Mouse (Mus musculus) cerebellum, adult 9-11 months (tissue): Measurements from ENCODE around the gene Hcar1.

Experiments used
- DNase-seq: peaks from one replicate; pipeline ENCODE4 v3.0.0; 2022

Gene Hcar1

GRCm38 (mm10) chr5:123879928-123880327 is at the start of gene Hcar1:
TSS of gene Hcar1 (minus strand) at chr5:123880020.
- DNase-seq = no peak

GRCm38 (mm10) chr5:123927118-123927517 is 47.3 kb upstream of the Hcar1 start, which contains the start of gene Gm43518:
TSS of gene Gm43518 (plus strand) at chr5:123927418.
- DNase-seq = no peak

- DNase-seq = no peak
Observed at GRCm38 (mm10) chr5:123922112-123922511, 42.3 kb upstream of the Hcar1 start.

- no peak for DNase-seq
Observed at GRCm38 (mm10) chr5:123914852-123915251, 35.0 kb upstream of the Hcar1 start.

GRCm38 (mm10) chr5:123907631-123907977 is 27.8 kb upstream of the Hcar1 start:
- no peak for DNase-seq

- DNase-seq = peak; percentile 98
Observed at GRCm38 (mm10) chr5:123906976-123907630, 27.3 kb upstream of the Hcar1 start, which contains the start of gene Denr. TSS of gene Denr (plus strand) at chr5:123907175.

DNA sequence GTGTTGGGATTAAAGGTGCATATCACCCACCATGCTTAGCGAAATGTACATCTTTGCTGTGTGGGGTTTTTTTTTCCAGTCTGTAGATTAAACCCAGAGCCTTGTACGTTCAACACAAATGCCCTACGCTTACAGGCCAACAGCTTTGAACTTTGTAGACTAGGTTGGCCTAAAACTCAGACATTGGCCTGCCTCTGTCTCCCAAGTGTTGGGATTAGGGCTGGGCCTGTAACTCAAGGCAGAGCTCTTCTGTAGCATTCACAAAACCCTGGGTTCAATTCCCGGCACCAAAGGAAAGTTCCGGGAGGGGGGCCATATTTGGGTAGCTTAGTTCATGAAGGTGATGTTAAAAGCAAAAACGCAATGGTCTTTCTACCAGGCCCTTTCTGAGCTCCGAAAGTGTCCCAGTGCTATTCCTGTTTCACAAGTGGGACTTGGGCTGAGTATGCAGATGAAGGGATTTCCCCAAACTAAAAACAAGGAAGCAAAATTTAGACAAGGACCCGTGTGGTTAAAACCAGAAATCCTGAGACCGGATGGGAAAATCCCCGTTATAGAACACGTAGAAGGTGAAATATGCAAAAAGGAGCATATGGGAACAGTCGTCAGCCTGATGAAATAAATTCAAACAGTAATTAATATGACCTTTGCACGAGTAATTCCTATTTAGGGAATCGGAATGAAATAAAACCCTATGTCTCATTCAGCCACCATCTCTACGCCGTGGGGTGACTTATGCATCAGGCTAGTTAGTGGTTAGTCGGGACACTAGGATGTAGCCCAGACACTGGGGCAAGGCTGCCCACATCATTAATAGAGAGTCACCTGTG is 26.5 kb upstream of the Hcar1 start:
- peak; percentile 32 for DNase-seq

- DNase-seq = no peak
Observed at GRCm38 (mm10) chr5:123904059-123904672, 24.3 kb upstream of the Hcar1 start.

DNA sequence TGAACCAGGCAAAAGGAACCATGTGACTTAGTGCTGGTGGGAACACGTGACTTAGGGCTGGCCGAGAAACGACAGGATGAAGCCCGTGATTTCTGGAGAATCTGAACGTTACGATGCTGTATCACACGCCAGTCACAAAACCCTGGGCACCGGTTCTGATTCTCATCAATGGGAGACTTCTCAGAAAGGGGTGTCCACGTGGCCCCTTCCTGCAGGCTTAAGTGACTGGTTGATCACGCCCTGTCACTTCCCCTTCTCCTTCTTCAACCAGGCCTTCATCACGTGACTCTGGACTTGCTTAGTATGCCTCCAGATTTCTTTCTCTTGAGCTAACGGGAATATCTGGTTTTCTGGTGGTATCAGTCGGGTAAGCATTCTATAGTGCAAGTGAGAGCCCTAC is 17.5 kb upstream of the Hcar1 start:
- DNase-seq = no peak

GRCm38 (mm10) chr5:123896395-123896794 is 16.6 kb upstream of the Hcar1 start:
- no peak for DNase-seq

- DNase-seq = no peak
Observed at GRCm38 (mm10) chr5:123893520-123893919, 13.7 kb upstream of the Hcar1 start.

- no peak for DNase-seq
Observed at GRCm38 (mm10) chr5:123891669-123892068, 11.8 kb upstream of the Hcar1 start.

DNA sequence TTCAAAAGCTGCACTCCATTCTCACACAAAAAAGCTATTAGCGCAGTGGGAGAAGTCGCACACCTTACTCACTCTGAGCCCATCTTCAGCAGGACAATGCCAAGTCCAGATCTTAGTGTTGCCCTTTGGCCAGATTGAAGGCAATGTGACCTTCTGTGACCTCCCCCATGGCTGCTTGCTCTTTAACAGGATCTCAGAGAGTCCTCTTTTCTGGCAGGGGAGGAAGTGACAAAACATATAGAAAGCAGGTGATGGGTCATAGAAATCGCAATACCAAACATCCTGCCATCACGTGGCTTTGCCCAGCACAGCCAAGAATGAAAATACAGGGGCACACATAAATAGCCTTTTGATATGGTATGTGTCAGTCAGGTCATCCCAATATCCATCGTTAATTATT is 11.2 kb upstream of the Hcar1 start:
- no peak for DNase-seq

- no peak for DNase-seq
Observed at GRCm38 (mm10) chr5:123890312-123890711, 10.5 kb upstream of the Hcar1 start.

DNA sequence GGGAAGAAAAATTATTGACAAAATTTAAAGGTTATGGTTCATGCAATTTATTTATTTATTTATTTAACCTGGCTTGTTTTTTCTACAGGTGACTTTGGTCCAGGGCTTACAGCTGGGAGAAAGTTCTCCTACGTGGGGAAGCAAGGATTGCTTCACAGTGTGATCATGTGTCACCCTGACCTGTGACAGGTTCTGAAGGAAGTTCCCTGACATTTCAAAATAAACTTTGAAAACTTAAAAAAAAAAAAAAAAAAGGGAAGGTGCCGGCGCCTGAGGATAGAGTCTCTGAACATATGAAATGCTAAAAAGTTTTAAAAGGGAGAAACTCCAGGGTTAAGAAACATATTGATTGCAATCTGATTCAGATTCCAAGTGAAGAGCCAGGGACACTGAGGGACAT is 6.5 kb upstream of the Hcar1 start:
- DNase-seq = no peak

DNA sequence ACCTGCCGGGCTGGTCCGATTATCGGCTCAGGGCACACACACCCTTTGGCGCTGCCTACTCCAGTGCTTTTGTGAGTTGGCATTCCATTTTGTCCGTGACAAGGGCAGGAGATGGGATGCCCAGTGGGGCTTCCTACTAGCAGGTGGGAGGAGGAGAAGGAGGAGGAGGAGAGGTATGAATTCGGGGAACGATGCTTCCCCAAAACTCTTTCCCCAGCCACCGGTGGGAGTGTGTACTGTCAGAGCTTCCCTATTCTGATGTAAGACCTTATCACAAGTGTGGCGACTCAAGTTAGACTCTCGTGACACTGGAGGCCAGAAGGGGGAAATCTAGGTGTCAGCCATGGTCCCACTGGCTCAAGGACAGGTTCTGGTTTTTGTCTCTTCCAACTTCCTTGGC is 4.5 kb upstream of the Hcar1 start:
- DNase-seq = no peak

DNA sequence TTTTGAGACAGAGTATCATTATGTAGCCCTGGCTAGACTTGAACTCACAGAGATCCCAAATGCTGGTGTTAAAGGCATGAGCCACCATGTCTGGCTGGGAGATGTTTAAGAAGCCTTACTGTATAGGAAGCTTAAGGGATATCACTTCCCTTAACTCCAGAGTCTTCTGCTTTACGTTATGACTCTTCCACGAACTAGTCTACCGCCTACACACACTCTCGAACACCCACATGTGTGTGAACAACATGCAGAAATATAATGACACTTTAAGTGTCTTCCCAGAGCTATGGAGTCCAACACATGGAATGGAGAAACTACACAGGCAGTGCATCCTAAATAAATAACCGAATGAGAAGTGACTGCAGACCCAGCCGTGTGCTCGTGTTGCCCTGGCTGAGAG is 4.1 kb upstream of the Hcar1 start:
- DNase-seq = no peak

GRCm38 (mm10) chr5:123880778-123881177 is 958 bp upstream of the Hcar1 start:
- DNase-seq = no peak

DNA sequence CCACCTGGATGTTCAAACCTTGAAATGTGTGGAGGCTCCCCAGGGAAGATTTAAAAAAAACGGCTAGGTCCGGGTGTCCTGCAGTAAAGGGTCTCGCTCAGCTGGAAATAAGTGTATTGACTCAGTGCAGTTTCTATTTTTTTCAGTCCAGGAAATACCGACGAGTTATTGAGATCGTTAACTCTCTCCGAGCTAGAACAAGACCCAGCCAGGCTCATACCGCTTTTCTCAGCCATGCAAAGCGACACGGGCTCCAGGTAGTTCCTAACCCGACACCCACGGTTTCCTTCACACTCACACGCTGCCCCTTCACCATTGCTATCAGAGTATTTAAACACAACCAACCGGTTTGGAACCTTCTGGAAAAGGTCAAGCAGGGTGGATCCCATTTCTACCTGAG is 1.8 kb downstream of the Hcar1 start:
- no peak for DNase-seq

GRCm38 (mm10) chr5:123874177-123874576 is 5.6 kb downstream of the Hcar1 start:
- DNase-seq = no peak

GRCm38 (mm10) chr5:123869615-123870014 is 10.2 kb downstream of the Hcar1 start:
- no peak for DNase-seq

- no peak for DNase-seq
Observed at GRCm38 (mm10) chr5:123866457-123866856, 13.4 kb downstream of the Hcar1 start.

DNA sequence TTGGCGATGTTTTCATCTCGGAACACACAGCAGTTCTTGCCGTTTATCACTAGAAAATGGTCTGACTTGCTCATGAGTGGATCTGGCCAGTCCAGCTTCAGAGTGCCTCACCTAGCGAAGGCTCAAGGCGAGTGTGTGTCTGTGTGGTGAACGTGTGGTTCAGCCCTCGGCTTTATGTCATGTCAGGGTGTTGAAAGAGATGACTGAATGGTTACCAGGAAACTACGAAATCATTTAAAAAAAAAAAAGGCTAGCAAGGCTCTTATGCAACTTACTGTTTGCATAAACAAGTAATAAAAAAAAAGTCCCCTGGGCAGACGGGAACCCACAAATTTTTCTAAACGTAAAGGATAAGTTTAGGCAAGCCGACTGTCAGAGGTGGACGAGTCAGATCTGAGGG is 14.5 kb downstream of the Hcar1 start, which contains the start of gene Hcar2:
Hcar2 (minus strand) TSS at position 135 of the 400 bp plus-strand sequence.
- no peak for DNase-seq

GRCm38 (mm10) chr5:123863934-123864333 is 15.9 kb downstream of the Hcar1 start:
- DNase-seq = no peak
